Mouse (Mus musculus) testis, adult 10 weeks (tissue): ENCODE data around the gene Fbxo34. TPM values are rescaled to one million over a fixed set of nuclear protein-coding genes. Genes with fewer than 3 reads are reported as not detected.

Experiments
- polyA plus RNA-seq: library from polyadenylated mRNA; stranded (reverse); fragments of 350-450 nt; fragmentation: Illumina TruSeq; extraction: RNeasy Lipid Tissue Mini Kit (QIAGEN cat#74804); gene quantifications from one replicate; pipeline ENCODE4 v1.2.3, GENCODE M21; 2014; ENCODE audit warnings: low read depth, low replicate concordance

Fbxo34 gene
- polyA plus RNA-seq, result 40.3 TPM

DNA sequence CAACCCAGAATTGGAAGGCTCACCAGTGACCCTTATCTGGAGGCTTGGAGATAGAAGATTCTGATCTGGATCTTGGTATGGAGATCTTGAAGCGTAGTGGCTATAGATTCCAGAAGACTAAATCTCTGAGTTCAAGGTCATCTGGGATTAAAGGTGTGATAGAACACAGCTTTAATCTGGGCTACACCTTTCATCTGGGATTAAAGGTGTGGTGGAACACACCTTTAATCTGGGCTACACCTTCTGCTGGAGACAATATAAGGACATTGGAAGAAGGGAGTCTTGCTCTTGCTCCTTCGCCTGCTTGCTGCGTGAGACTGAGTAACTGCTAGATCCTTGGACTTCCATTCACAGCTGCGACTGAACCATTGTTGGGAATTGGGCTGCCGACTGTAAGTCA is at the start of gene Fbxo34:
Gene Fbxo34 (plus strand): TSS at position 301 of the 400 bp plus-strand sequence.

GRCm38 (mm10) chr14:47417775-47418665 is 32.2 kb upstream of the Fbxo34 start, which contains the start of gene Dlgap5:
Gene Dlgap5 (minus strand): TSS chr14:47418407.

GRCm38 (mm10) chr14:47570549-47570948 is 120.3 kb downstream of the Fbxo34 start, which contains the start of gene Atg14:
Gene Atg14 (minus strand): TSS chr14:47570649.

Other genes with a start within 250 kb of the Fbxo34 start
- gene Wdhd1, start 173.6 kb upstream of the Fbxo34 start, polyA plus RNA-seq, result 27.1 TPM
- 8.3 TPM for gene Socs4, start 173.5 kb upstream of the Fbxo34 start, polyA plus RNA-seq
- gene Mapk1ip1l, start 152.2 kb upstream of the Fbxo34 start, polyA plus RNA-seq, result 22.1 TPM
- gene Lgals3, start 82.7 kb upstream of the Fbxo34 start, polyA plus RNA-seq, result 3.5 TPM
- 9.7 TPM for gene Dlgap5, start 32.0 kb upstream of the Fbxo34 start, polyA plus RNA-seq
- gene Atg14, start 120.2 kb downstream of the Fbxo34 start, polyA plus RNA-seq, result 5.4 TPM
- 16.0 TPM for gene Ktn1, start 198.0 kb downstream of the Fbxo34 start, polyA plus RNA-seq